Mouse (Mus musculus) urinary bladder, postnatal 4 days (tissue): ENCODE measurements around the gene Sema3g.

ENCODE experiments used
- DNase-seq, 2 experiments: peaks; one replicate each; pipeline ENCODE4 v3.0.0; 2021 to 2022; ENCODE audit warnings: low spot score in 2 of 2

The Sema3g gene

DNA sequence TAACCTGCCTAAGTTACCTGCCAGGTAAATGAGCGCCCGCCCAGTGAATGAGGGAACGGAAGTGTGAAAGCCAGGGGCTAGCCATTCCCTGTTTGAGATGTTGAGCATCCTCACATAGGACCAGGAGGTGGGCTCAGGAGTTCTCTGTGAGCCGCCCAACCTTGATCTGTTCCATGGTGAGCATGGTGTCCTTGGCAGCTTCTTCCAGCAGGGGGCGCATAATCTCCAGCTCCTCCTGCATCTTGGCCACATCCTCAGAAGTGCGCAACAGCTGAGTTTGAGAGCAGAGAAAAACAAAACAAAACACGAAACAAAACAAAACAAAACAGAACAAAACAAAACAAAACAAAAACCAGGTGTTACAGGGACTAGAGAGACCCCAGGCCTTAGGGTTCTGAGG lies 54.5 kb downstream of the Sema3g start:
- peak; percentile 66 to 81 for DNase-seq
